Mouse (Mus musculus) neural tube, embryonic 10.5 days (tissue): ENCODE results near the gene Usp33.

Experiments used
- DNase-seq: peaks from one replicate; pipeline ENCODE4 v3.0.0-alpha.2; 2017; ENCODE audit warnings: low spot score; ENCODE audit errors: extremely low spot score

Usp33 gene

GRCm38 (mm10) chr3:152400441-152400840, 54.2 kb downstream of the Usp33 start:
- DNase-seq, result no peak

DNA sequence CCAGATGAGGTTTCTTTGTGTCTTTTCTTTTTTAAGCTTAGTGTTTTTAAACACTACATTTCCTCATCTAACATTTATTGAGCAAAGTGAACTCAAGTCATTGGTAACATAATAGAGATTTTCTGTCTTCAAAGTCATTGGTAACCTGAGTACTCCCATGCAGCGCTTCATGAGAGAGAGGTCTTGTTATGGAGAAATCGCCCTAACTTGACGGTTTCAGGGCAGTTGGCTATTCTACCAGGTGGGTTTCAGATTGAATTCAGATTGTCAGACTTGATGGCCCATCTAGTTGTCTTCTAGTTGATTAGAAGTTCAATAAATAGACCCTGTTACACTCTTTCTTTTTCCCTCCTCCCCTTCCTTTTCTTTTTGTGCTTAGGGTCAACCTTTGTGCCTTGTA, 54.6 kb downstream of the Usp33 start:
- DNase-seq, result no peak

GRCm38 (mm10) chr3:152401964-152402670, 55.8 kb downstream of the Usp33 start:
- DNase-seq, result no peak

- no peak for DNase-seq
Observed at GRCm38 (mm10) chr3:152402671-152403066, 56.4 kb downstream of the Usp33 start.

DNA sequence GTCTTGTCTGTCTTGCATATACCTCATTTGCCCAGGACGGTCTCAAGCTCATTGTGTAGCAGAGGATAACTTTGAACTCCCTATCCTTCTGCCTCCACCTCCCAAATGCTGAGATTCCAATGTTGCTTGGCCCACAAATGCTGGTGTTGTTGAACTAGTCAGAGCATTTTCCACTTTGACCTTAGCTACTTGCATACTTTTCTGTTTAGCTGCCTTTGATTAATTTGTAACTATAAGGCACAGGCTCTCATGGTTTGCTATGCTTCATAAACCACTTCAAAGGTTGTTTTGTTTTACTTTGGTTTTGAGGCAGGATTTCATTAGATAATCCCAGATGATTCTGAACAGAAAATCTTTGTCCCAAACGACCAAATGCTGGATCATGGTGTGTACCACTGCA, 57.5 kb downstream of the Usp33 start:
- DNase-seq, result no peak

GRCm38 (mm10) chr3:152405420-152405819, 59.1 kb downstream of the Usp33 start:
- no peak for DNase-seq

DNA sequence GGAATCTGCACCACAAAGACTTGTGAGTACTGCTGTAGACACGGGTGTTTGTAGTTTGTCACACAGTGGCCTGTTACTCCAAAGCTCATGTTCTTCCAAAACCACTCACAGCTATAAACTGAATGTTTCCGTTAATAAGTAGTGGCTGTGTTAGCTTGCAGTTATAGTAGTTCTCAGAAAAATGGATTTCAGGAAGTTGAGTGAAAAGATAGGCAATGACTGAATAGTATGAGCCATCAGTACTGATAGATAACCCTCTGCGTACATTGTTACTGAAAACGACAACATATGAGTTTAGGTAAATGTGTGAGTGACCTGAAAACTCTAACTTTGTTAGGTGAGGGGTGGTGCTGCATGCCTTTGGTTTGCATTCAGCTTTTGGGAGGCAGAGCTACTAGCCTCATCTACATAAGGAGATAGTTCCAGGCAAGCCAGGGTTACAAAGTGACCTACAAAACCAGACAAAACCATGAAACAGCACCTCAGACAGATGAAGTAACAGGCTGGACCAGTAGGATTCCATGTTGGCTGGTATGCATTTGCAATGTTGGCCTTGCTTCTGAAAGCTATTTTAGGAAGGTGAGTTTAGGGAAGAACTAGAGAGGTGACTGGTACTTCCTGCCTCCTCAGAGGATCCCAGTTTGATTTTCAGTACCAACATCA, 59.8 kb downstream of the Usp33 start:
- DNase-seq, result no peak

GRCm38 (mm10) chr3:152410980-152411551, 64.8 kb downstream of the Usp33 start:
- no peak for DNase-seq

GRCm38 (mm10) chr3:152412362-152412761, 66.1 kb downstream of the Usp33 start:
- DNase-seq, result no peak

DNA sequence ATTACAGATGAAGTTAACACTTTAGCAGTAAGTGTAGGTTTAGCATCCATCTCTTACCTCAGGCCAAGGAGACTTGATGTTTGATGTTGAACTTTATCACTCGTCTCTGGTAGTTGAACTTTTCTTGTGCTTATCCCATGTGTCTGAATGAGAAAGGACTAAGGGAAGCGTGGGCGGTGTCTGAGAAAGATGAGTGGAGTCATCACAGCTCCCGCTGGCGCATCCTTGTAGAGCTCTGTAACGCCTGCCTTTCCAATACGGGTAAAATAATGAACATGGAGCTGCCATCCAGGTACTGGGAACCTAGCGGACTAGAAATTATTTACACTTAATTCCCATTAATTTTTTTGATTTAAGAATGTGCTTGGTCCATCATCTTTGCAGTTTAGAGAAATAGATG, 82.6 kb downstream of the Usp33 start:
- DNase-seq, result no peak

GRCm38 (mm10) chr3:152432677-152433076, 86.4 kb downstream of the Usp33 start:
- DNase-seq, result no peak

GRCm38 (mm10) chr3:152435590-152435989, 89.3 kb downstream of the Usp33 start:
- no peak for DNase-seq

DNA sequence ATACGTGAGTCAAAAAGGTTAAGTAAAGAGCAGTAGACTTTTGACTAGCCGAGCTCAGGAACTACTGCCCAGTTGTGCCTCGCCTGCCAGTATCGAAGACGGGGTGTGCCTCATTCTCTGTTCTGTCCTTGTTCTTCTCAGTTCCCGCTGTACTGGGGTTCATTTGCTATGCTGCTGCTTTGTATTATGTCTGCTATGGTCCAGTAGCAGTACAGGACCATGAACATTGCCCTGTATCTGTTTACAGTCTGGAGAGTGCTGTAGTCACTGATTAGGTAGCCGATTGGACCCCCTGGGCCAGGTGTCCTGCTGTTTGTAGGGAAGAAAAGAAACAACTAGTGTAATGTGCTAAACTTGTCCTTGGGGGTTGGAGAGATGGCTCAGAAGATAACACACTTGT, 91.8 kb downstream of the Usp33 start:
- DNase-seq, result no peak

DNA sequence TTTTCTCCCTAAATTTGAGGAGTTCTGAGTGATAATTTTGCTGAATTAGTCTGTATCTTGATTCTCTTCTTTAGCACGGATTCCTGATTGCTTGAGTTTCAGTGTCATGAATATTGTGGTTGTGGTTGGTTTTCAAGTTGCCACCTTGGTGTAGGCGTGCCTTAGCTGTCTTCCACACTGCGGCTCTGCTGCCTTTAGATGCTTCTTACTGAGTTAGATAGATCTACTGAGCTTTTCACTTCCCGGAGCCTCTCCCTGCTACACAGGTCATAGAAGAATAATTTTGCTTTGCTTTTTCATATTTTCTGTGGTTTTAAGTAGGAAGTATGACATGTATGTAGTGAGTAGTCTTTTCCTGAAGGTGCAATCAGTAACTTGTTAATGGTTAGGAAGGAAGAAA, 96.5 kb downstream of the Usp33 start:
- DNase-seq, result no peak
